Mouse (Mus musculus): ENCODE measurements around the gene Psd4.

Psd4 gene

GRCm38 (mm10) chr2:24440056-24440455 lies 72.7 kb downstream of the Psd4 start:
- DNase-seq = no peak

GRCm38 (mm10) chr2:24441899-24442298 lies 74.5 kb downstream of the Psd4 start:
- no peak for DNase-seq

- DNase-seq = no peak
Measured at GRCm38 (mm10) chr2:24442303-24442925, 75.0 kb downstream of the Psd4 start.

- no peak for DNase-seq
Measured at GRCm38 (mm10) chr2:24443256-24443790, 75.9 kb downstream of the Psd4 start.

GRCm38 (mm10) chr2:24449111-24449510 lies 81.7 kb downstream of the Psd4 start:
- DNase-seq = no peak

GRCm38 (mm10) chr2:24453206-24453605 lies 85.8 kb downstream of the Psd4 start:
- DNase-seq = no peak

GRCm38 (mm10) chr2:24454429-24455011 lies 87.1 kb downstream of the Psd4 start:
- no peak for DNase-seq

- no peak for DNase-seq
Measured at GRCm38 (mm10) chr2:24455057-24455855, 87.9 kb downstream of the Psd4 start.

- no peak for DNase-seq
Measured at GRCm38 (mm10) chr2:24456841-24457240, 89.5 kb downstream of the Psd4 start.

- DNase-seq = no peak
Measured at GRCm38 (mm10) chr2:24460112-24460807, 92.9 kb downstream of the Psd4 start.

GRCm38 (mm10) chr2:24460808-24461127 lies 93.4 kb downstream of the Psd4 start:
- DNase-seq = no peak

All from thymus, adult 18-20 months (tissue).